Mouse (Mus musculus) small intestine, adult 2 months (tissue): ENCODE results near the gene Ubox5.

ENCODE experiments used
- CTCF ChIP-seq: fragments of 200-500 bp; IDR thresholded peaks from 2 replicates; pipeline ENCODE4 v1.5.1; 2012; ENCODE audit warnings: low read depth, mild to moderate bottlenecking, control low read depth, inconsistent platforms, low read length, moderate library complexity, mixed read lengths; ENCODE audit not compliant: insufficient replicate concordance, insufficient read length; ENCODE audit errors: extremely low read depth
- POLR2A ChIP-seq: fragments of 200-500 bp; IDR thresholded peaks from 2 replicates; pipeline ENCODE4 v1.6.1; 2012; ENCODE audit warnings: low read depth, mild to moderate bottlenecking, control low read depth, inconsistent platforms, low read length, moderate library complexity

- TF ChIP-seq POLR2A, result no peak; the same call in 1 of the 2 replicates
- TF ChIP-seq CTCF, result no peak
Measured at GRCm38 (mm10) chr2:130638101-130638611, 8.3 kb upstream of the Ubox5 start.
